Mouse (Mus musculus): ENCODE measurements around the gene Bcas3. TPM values are rescaled to one million over a fixed set of nuclear protein-coding genes. Genes with fewer than 3 reads are reported as not detected.
A peak's percentile ranks its signal among the peaks of the same experiment; 100 is the strongest.

The Bcas3 gene
- polyA plus RNA-seq, 1 experiment from 2014 or later = 15.4 TPM

DNA sequence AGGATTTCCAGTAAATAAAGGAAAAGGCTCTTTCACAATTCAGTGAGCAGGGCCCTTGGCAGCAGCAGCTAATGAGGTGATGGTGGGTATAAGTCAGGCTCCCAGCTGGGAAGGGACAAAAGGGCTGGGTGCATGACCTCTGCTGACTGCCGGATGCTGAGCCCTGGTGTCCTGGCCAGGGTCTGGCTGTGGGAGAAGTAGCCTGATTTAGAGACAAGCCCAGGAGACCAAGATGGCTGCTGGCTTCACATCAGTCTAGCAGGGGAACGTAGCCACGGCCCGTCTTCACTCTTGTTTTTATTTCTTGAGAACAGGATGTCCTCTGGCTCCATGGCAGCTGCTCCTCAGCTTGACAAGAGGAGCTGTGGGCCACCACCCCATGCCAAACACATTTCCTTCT is 493.5 kb downstream of the Bcas3 start:
- 76% methylated on average over 4 of the region's 4 CpGs for WGBS
- no peaks in the 10 kb centered on the region for H3K36me3 ChIP-seq (ENCODE audit: control insufficient read depth, insufficient read depth, low read length)
- no peak overlapping the region for H3K9ac ChIP-seq (ENCODE audit: low read depth, low read length)
- H3K9me3 ChIP-seq (ENCODE audit: control insufficient read depth, low read length) = no peaks in the 10 kb centered on the region
- no peak overlapping the region for H3K27ac ChIP-seq (ENCODE audit: low read length)
- ATAC-seq = no peak
- no peak overlapping the region for H3K4me2 ChIP-seq (ENCODE audit: low read depth, low read length)
- peaks cover 15% of the 10 kb centered on the region for H3K27me3 ChIP-seq (replicated peaks; ENCODE audit: control insufficient read depth, insufficient read depth, low read length)
- peaks cover 14% of the 10 kb centered on the region for H3K4me1 ChIP-seq (ENCODE audit: control insufficient read depth, insufficient read depth, low read length)
- no peak overlapping the region for H3K4me3 ChIP-seq (ENCODE audit: low read length)

DNA sequence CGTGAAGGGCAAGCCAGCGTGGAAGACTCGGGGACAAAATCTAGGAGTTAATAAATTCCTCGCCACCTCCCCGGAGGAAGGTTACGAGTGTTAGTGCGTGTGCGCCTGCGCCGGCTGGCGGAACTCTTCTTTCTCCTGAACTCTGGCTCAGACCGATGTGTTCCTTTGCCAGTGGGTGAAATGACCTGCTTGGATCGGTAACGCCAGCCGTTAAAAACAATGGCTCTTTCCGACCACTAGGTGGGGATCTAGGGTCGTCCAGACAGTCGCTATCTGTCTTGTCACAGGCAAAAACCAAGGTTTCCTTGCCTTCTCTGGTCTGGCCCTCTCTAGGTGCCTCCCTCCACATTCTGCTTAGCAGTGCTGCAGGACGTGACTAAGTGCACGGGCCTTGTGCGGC is 496.1 kb downstream of the Bcas3 start:
- H3K9me3 ChIP-seq (ENCODE audit: control insufficient read depth, low read length) = no peaks in the 10 kb centered on the region
- peaks cover 8% of the 10 kb centered on the region for H3K27me3 ChIP-seq (replicated peaks; ENCODE audit: control insufficient read depth, insufficient read depth, low read length)
- H3K27ac ChIP-seq (ENCODE audit: low read length) = no peak overlapping the region
- WGBS = 2% methylated on average over 21 of the region's 21 CpGs
- peak overlapping the region; percentile 48 for H3K4me2 ChIP-seq (ENCODE audit: low read depth, low read length)
- ATAC-seq = peak; percentile 54
- no peak overlapping the region for H3K9ac ChIP-seq (ENCODE audit: low read depth, low read length)
- no peaks in the 10 kb centered on the region for H3K36me3 ChIP-seq (ENCODE audit: control insufficient read depth, insufficient read depth, low read length)
- peak overlapping the region; percentile 25 for H3K4me3 ChIP-seq (ENCODE audit: low read length)
- H3K4me1 ChIP-seq (ENCODE audit: control insufficient read depth, insufficient read depth, low read length) = peaks cover 2% of the 10 kb centered on the region; the same call in 1 of the 2 replicates

DNA sequence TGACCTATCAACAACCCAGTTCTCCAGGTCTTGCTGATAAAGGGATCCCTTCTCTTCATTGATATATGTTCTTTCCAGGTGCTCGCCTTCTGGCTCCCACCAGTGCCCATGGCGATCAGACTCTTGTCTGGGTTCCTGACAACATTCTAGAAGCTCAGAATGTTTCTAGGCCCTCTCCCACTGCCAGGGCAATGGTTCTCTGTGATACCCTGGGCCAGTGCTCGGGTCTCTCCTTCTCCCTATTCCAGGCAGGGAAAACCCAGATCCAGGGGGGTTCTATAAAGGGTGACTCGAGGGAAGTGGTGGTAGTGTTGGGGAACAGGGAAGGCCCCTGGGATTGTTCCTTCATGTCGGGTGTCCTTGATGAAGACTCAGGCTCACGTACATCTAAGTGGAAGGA is 497.3 kb downstream of the Bcas3 start, which contains the start of gene Gm11444:
Gene Gm11444, minus strand, starts transcription at position 101 of the 400 bp plus-strand sequence.
- Histone ChIP-seq H3K27me3 (replicated peaks; ENCODE audit: control insufficient read depth, insufficient read depth, low read length) (peaks cover 8% of the 10 kb centered on the region), H3K4me1 (ENCODE audit: control insufficient read depth, insufficient read depth, low read length) (peaks cover 2% of the 10 kb centered on the region; the same call in 1 of the 2 replicates), H3K4me2 (ENCODE audit: low read depth, low read length) (peak within 1 kb of the TSS; percentile 48; the same call in 1 of the 2 replicates), H3K27ac (ENCODE audit: low read length) (no peak within 1 kb of the TSS), H3K36me3 (ENCODE audit: control insufficient read depth, insufficient read depth, low read length) (no peaks in the 10 kb centered on the region), H3K9me3 (ENCODE audit: control insufficient read depth, low read length) (no peaks in the 10 kb centered on the region), H3K4me3 (ENCODE audit: low read length) (no peak within 1 kb of the TSS), H3K9ac (ENCODE audit: low read depth, low read length) (no peak within 1 kb of the TSS)
- ATAC-seq = no peak
- WGBS = 89% methylated on average over 6 of the region's 6 CpGs

DNA sequence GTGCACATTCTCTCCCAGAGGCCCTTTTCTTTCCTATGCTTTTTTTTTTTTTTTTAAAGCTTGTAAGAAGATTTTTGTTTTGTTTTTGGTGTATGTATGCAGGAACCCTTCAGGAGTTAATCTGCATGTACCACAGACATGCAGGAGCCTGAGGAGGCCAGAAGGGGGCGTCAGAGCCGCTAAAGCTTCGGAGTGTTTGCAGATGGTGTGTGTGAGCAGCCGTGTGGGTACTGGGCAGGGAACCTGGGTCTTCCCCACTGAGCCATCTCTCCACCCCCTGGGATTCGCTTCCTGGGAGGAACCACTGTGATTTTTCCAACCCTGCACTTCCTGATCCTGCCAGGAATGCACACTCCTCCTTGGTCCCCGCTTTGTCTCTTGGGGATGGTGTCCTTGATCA is 497.8 kb downstream of the Bcas3 start:
- H3K9ac ChIP-seq (ENCODE audit: low read depth, low read length) = no peak overlapping the region
- peaks cover 3% of the 10 kb centered on the region for H3K27me3 ChIP-seq (replicated peaks; ENCODE audit: control insufficient read depth, insufficient read depth, low read length)
- ATAC-seq = no peak
- no peaks in the 10 kb centered on the region for H3K9me3 ChIP-seq (ENCODE audit: control insufficient read depth, low read length)
- no peak overlapping the region for H3K4me3 ChIP-seq (ENCODE audit: low read length)
- no peak overlapping the region for H3K4me2 ChIP-seq (ENCODE audit: low read depth, low read length)
- 38% methylated on average over 6 of the region's 6 CpGs for WGBS
- no peak overlapping the region for H3K27ac ChIP-seq (ENCODE audit: low read length)
- no peaks in the 10 kb centered on the region for H3K36me3 ChIP-seq (ENCODE audit: control insufficient read depth, insufficient read depth, low read length)
- peaks cover 2% of the 10 kb centered on the region; the same call in 1 of the 2 replicates for H3K4me1 ChIP-seq (ENCODE audit: control insufficient read depth, insufficient read depth, low read length)

DNA sequence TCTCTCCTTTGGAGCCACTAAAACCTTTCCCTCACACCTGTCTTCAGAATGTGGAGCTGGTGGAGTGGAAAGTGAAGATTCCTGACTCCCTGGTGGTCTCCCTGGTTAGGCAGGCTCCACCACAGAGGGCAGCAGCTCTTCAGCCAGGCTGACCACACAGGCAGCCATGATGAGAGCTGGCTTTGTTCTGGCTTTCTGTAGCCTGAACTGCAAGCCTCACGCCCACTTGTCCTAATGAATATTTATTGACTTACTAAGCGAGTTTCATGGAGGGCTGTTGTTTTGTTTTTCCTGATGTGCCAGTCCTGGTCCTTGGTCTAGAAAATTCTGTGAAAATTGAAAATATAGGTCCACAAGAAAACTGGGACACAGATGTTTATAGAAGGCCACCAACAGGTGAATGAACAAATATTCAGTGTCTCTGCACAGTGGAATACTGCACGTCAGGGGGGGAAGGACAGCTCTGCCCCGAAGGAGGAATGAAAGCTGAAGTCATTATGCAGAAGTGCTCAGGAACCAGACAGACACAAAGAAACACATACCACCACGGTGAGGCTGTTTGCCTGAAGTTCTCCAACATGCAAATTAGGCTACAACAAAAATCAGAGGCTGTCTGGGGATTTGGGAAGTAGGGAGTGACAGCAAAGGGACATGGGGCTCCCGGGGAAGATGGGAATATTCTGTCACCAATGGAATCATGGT is 505.2 kb downstream of the Bcas3 start:
- Histone ChIP-seq H3K27ac (ENCODE audit: low read length) (no peak overlapping the region), H3K4me1 (ENCODE audit: control insufficient read depth, insufficient read depth, low read length) (no peaks in the 10 kb centered on the region), H3K27me3 (replicated peaks; ENCODE audit: control insufficient read depth, insufficient read depth, low read length) (no peaks in the 10 kb centered on the region), H3K4me2 (ENCODE audit: low read depth, low read length) (no peak overlapping the region), H3K9me3 (ENCODE audit: control insufficient read depth, low read length) (no peaks in the 10 kb centered on the region), H3K9ac (ENCODE audit: low read depth, low read length) (no peak overlapping the region), H3K4me3 (ENCODE audit: low read length) (no peak overlapping the region), H3K36me3 (ENCODE audit: control insufficient read depth, insufficient read depth, low read length) (no peaks in the 10 kb centered on the region)
- 38% methylated on average over 6 of the region's 6 CpGs for WGBS
- no peak for ATAC-seq

DNA sequence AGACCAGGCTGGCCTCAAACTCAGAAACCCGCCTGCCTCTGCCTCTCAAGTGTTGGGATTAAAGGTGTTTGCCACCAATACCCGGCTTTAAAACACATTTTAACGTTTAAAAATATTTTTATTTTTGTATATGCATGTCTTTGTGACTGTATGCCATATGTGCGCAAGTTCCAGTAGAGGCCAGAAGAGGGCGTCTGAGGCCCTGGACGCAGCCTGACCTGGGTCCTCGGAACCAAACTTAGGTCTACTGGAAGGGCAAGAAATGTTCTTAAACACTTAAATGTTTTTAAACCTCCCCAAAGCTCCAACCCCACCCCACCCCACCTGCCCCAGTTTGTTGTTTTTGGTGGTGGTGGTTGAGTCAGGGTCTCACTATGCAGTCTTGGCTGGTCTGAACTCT is 511.4 kb downstream of the Bcas3 start:
- Histone ChIP-seq H3K27ac (ENCODE audit: low read length) (no peak overlapping the region), H3K9ac (ENCODE audit: low read depth, low read length) (no peak overlapping the region), H3K4me3 (ENCODE audit: low read length) (no peak overlapping the region), H3K36me3 (ENCODE audit: control insufficient read depth, insufficient read depth, low read length) (no peaks in the 10 kb centered on the region), H3K4me1 (ENCODE audit: control insufficient read depth, insufficient read depth, low read length) (no peaks in the 10 kb centered on the region), H3K9me3 (ENCODE audit: control insufficient read depth, low read length) (no peaks in the 10 kb centered on the region), H3K4me2 (ENCODE audit: low read depth, low read length) (no peak overlapping the region), H3K27me3 (replicated peaks; ENCODE audit: control insufficient read depth, insufficient read depth, low read length) (no peaks in the 10 kb centered on the region)
- no peak for ATAC-seq
- WGBS = 44% methylated on average over 7 of the region's 7 CpGs

Small RNA genes lying within 50 kb of the gene (microRNA-seq; reads per million reads assigned to microRNA genes)
- gene Mir5110 = not detected

Other genes with a start within 250 kb of the Bcas3 start
- gene Usp32, start 213.0 kb upstream of the Bcas3 start, polyA plus RNA-seq (2015; fragmentation: Nextera tagmentation; extraction: Ambion mirVana) = 3.1 and 3.9 TPM in 2 replicates
- gene 1700125H20Rik, start 182.8 kb upstream of the Bcas3 start, polyA plus RNA-seq (2015; fragmentation: Nextera tagmentation; extraction: Ambion mirVana) = not detected in 2 replicates
- 31.1 and 31.3 TPM in 2 replicates for gene Appbp2, start 118.0 kb upstream of the Bcas3 start, polyA plus RNA-seq (2015; fragmentation: Nextera tagmentation; extraction: Ambion mirVana)
- gene Ppm1d, start 41.9 kb upstream of the Bcas3 start, polyA plus RNA-seq (2015; fragmentation: Nextera tagmentation; extraction: Ambion mirVana) = 8.3 and 8.7 TPM in 2 replicates

All from intestine, embryonic 16.5 days (tissue).